Mouse (Mus musculus) MEL (cell line): Measurements from ENCODE around the gene Tnn. TPM values are rescaled to one million over a fixed set of nuclear protein-coding genes. Genes with fewer than 3 reads are reported as not detected.

Source experiments
- DNase-seq: peaks from one replicate; pipeline ENCODE4 v3.0.0; 2011; ENCODE audit warnings: low read depth, low spot score
- H3K27ac ChIP-seq: 2 replicates; pipeline ENCODE4 v1.5.1; 2012; ENCODE audit warnings: low read depth, mild to moderate bottlenecking, control low read depth, low read length, moderate library complexity; ENCODE audit not compliant: control insufficient read depth
- H3K27me3 ChIP-seq, 2 experiments: fragments of 150-350 bp in 1 of 2; sonication (generic) in 1 of 2; 2 replicates each; pipeline ENCODE4 v1.6.1; 2012; ENCODE audit warnings: low read length in 2 of 2, mild to moderate bottlenecking in 2 of 2, improper control_type of control experiment in 1 of 2, moderate library complexity in 1 of 2; ENCODE audit not compliant: insufficient read depth in 2 of 2, control insufficient read depth in 1 of 2
- H3K36me3 ChIP-seq, 2 experiments: 2 replicates each; pipeline ENCODE4 v1.6.1; 2012 to 2014; ENCODE audit warnings: low read length in 2 of 2, improper control_type of control experiment in 1 of 2, inconsistent platforms in 1 of 2, mild to moderate bottlenecking in 1 of 2; ENCODE audit not compliant: insufficient read depth in 2 of 2, control insufficient read depth in 1 of 2
- H3K4me1 ChIP-seq, 2 experiments: fragments of 150-350 bp in 1 of 2; sonication (generic) in 1 of 2; 2 replicates each; pipeline ENCODE4 v1.6.1; 2012; ENCODE audit warnings: low read length in 2 of 2, improper control_type of control experiment in 1 of 2, mild to moderate bottlenecking in 1 of 2; ENCODE audit not compliant: insufficient read depth in 2 of 2, control insufficient read depth in 1 of 2
- H3K4me3 ChIP-seq, 2 experiments: fragments of 150-350 bp in 1 of 2; sonication (generic) in 1 of 2; 2 replicates each; pipeline ENCODE4 v1.5.1; 2012; ENCODE audit warnings: low read depth in 2 of 2, low read length in 2 of 2, mild to moderate bottlenecking in 2 of 2, moderate library complexity in 2 of 2, control low read depth in 1 of 2, improper control_type of control experiment in 1 of 2; ENCODE audit not compliant: control insufficient read depth in 1 of 2, insufficient read depth in 1 of 2
- H3K79me2 ChIP-seq: 2 replicates; pipeline ENCODE4 v1.6.1; 2012; ENCODE audit warnings: mild to moderate bottlenecking, low read length, moderate library complexity; ENCODE audit not compliant: control insufficient read depth, poor library complexity, insufficient read depth
- H3K9ac ChIP-seq: 2 replicates; pipeline ENCODE4 v1.6.1; 2012; ENCODE audit warnings: low read depth, mild to moderate bottlenecking, control low read depth, low read length, moderate library complexity; ENCODE audit not compliant: control insufficient read depth, poor library complexity, severe bottlenecking
- H3K9me3 ChIP-seq: fragments of 150-350 bp; sonication (generic); replicated peaks from 2 replicates; pipeline ENCODE4 v1.6.1; 2012; ENCODE audit warnings: mild to moderate bottlenecking, low read length, improper control_type of control experiment, moderate library complexity; ENCODE audit not compliant: insufficient read depth
- BHLHE40 ChIP-seq: IDR thresholded peaks from 2 replicates; pipeline ENCODE4 v1.6.1; 2012; ENCODE audit warnings: low read depth, mild to moderate bottlenecking, inconsistent platforms, low read length, improper control_type of control experiment, borderline replicate concordance
- CHD2 ChIP-seq: IDR thresholded peaks from 2 replicates; pipeline ENCODE4 v1.6.1; 2011; ENCODE audit warnings: low read length, improper control_type of control experiment
- CTCF ChIP-seq, 3 experiments: IDR thresholded peaks in 2 of 3; conservative IDR thresholded peaks in 1 of 3; 2 replicates each; pipeline ENCODE4 v1.5.1; 2011 to 2012; ENCODE audit warnings: low read length in 3 of 3, low read depth in 2 of 3, mild to moderate bottlenecking in 2 of 3, improper control_type of control experiment in 1 of 3, inconsistent platforms in 1 of 3, mixed read lengths in 1 of 3, moderate library complexity in 1 of 3; ENCODE audit not compliant: control insufficient read depth in 1 of 3, insufficient read depth in 1 of 3, poor library complexity in 1 of 3, severe bottlenecking in 1 of 3
- ELF1 ChIP-seq: IDR thresholded peaks from 2 replicates; pipeline ENCODE4 v1.6.1; 2014; ENCODE audit warnings: low read depth, mild to moderate bottlenecking, inconsistent platforms, low read length, improper control_type of control experiment, moderate library complexity
- GABPA ChIP-seq: IDR thresholded peaks from 2 replicates; pipeline ENCODE4 v1.6.1; 2012; ENCODE audit warnings: low read depth, mild to moderate bottlenecking, inconsistent platforms, low read length, improper control_type of control experiment, moderate library complexity
- GATA1 ChIP-seq: IDR thresholded peaks from 2 replicates; pipeline ENCODE4 v1.6.1; 2011; ENCODE audit warnings: low read depth, low read length, improper control_type of control experiment
- JUND ChIP-seq: IDR thresholded peaks from 2 replicates; pipeline ENCODE4 v1.6.1; 2011; ENCODE audit warnings: low read depth, mild to moderate bottlenecking, improper control_type of control experiment, low read length
- KAT2A ChIP-seq: conservative IDR thresholded peaks from 2 replicates; pipeline ENCODE4 v1.6.1; 2012; ENCODE audit warnings: low read depth, low read length, improper control_type of control experiment, inconsistent platforms
- MXI1 ChIP-seq: IDR thresholded peaks from 2 replicates; pipeline ENCODE4 v1.6.1; 2011; ENCODE audit warnings: mild to moderate bottlenecking, low read depth, low read length, improper control_type of control experiment
- MYC ChIP-seq: IDR thresholded peaks from 2 replicates; pipeline ENCODE4 v1.6.1; 2011; ENCODE audit warnings: low read depth, mild to moderate bottlenecking, low read length, improper control_type of control experiment, moderate library complexity
- NELFE ChIP-seq: IDR thresholded peaks from 2 replicates; pipeline ENCODE4 v1.6.1; 2011; ENCODE audit warnings: low read depth, low read length, improper control_type of control experiment
- POLR2A ChIP-seq, 2 experiments: IDR thresholded peaks; 2 replicates each; pipeline ENCODE4 v1.6.1; 2011 to 2012; ENCODE audit warnings: low read length in 2 of 2, mild to moderate bottlenecking in 2 of 2, control low read depth in 1 of 2, improper control_type of control experiment in 1 of 2, low read depth in 1 of 2, moderate library complexity in 1 of 2; ENCODE audit not compliant: control insufficient read depth in 1 of 2, insufficient read depth in 1 of 2, poor library complexity in 1 of 2
- POLR2AphosphoS2 ChIP-seq: IDR thresholded peaks from 2 replicates; pipeline ENCODE4 v1.6.1; 2011; ENCODE audit warnings: low read length, improper control_type of control experiment
- POLR2AphosphoS5 ChIP-seq: IDR thresholded peaks from 2 replicates; pipeline ENCODE4 v1.6.1; 2012; ENCODE audit warnings: low read depth, borderline replicate concordance, mild to moderate bottlenecking, inconsistent platforms, low read length, moderate library complexity, mixed read lengths
- RAD21 ChIP-seq: IDR thresholded peaks from 2 replicates; pipeline ENCODE4 v1.6.1; 2011; ENCODE audit warnings: mild to moderate bottlenecking, low read depth, low read length, improper control_type of control experiment
- SIN3A ChIP-seq: IDR thresholded peaks from 2 replicates; pipeline ENCODE4 v1.6.1; 2012; ENCODE audit warnings: low read length, improper control_type of control experiment, inconsistent platforms
- TBP ChIP-seq: IDR thresholded peaks from 2 replicates; pipeline ENCODE4 v1.8.0; 2011; ENCODE audit warnings: low read depth, low read length, improper control_type of control experiment
- UBTF ChIP-seq: IDR thresholded peaks from 2 replicates; pipeline ENCODE4 v1.6.1; 2012; ENCODE audit warnings: low read depth, mild to moderate bottlenecking, inconsistent platforms, low read length, improper control_type of control experiment, moderate library complexity, borderline replicate concordance; ENCODE audit not compliant: insufficient read depth
- USF1 ChIP-seq: IDR thresholded peaks from 2 replicates; pipeline ENCODE4 v1.6.1; 2014; ENCODE audit warnings: low read depth, mild to moderate bottlenecking, inconsistent platforms, low read length, improper control_type of control experiment, moderate library complexity
- USF2 ChIP-seq, 2 experiments: IDR thresholded peaks; 2 replicates each; pipeline ENCODE4 v1.6.1; 2011 to 2012; ENCODE audit warnings: improper control_type of control experiment in 2 of 2, low read length in 2 of 2, borderline replicate concordance in 1 of 2, inconsistent platforms in 1 of 2, low read depth in 1 of 2, mild to moderate bottlenecking in 1 of 2; ENCODE audit not compliant: insufficient read depth in 1 of 2
- ZC3H11A ChIP-seq: IDR thresholded peaks from 2 replicates; pipeline ENCODE4 v1.6.1; 2012; ENCODE audit warnings: low read depth, mild to moderate bottlenecking, inconsistent platforms, low read length, improper control_type of control experiment
- ZMIZ1 ChIP-seq: IDR thresholded peaks from 2 replicates; pipeline ENCODE4 v1.6.1; 2012; ENCODE audit warnings: low read depth, mild to moderate bottlenecking, inconsistent platforms, low read length, improper control_type of control experiment, moderate library complexity
- ZNF384 ChIP-seq: IDR thresholded peaks from 2 replicates; pipeline ENCODE4 v1.6.1; 2012; ENCODE audit warnings: low read depth, mild to moderate bottlenecking, inconsistent platforms, low read length, improper control_type of control experiment
- polyA plus RNA-seq, 2 experiments: library from polyadenylated mRNA; stranded (reverse) in 1 of 2; unstranded in 1 of 2; fragments of >175 nt in 1 of 2; fragments of >200 nt in 1 of 2; gene quantifications; 2 replicates each; pipeline versions ENCODE4 v1.2.1 to v1.2.4; 2012; ENCODE audit warnings: low replicate concordance in 2 of 2, low read depth in 1 of 2; ENCODE audit not compliant: insufficient read length in 2 of 2, insufficient read depth in 1 of 2, missing spikeins in 1 of 2
- total RNA-seq: library from RNA; depleted of rRNA; stranded (reverse); fragments of 300-350 nt; gene quantifications from 2 replicates; pipeline ENCODE4 v1.2.3, GENCODE M21; 2012; rRNA removed

Gene Tnn
- total RNA-seq, result not detected in 2 replicates
- not detected for polyA plus RNA-seq

- Histone ChIP-seq H3K9me3 (no peaks in the 10 kb centered on the region), H3K9ac (no peak within 1 kb of the TSS), H3K4me1 (no peaks in the 10 kb centered on the region), H3K27ac (no peak within 1 kb of the TSS), H3K4me3 (no peak within 1 kb of the TSS), H3K36me3 (no peaks in the 10 kb centered on the region), H3K79me2 (no peaks in the 10 kb centered on the region), H3K27me3 (no peaks in the 10 kb centered on the region; a peak in 2 of 4 replicates)
- TF ChIP-seq BHLHE40, result no peak
- no peak for TF ChIP-seq ELF1
- no peak for TF ChIP-seq ZC3H11A
- TF ChIP-seq POLR2A (IDR thresholded peaks at IDR 0.05; ENCODE audit: control insufficient read depth in 1 of 2, insufficient read depth in 1 of 2, low read depth in 1 of 2, low read length in 2 of 2, poor library complexity in 1 of 2), result no peak
- no peak for TF ChIP-seq ZNF384
- no peak for DNase-seq
Observed at GRCm38 (mm10) chr1:160153480-160153879, at the start of gene Tnn. Gene Tnn (minus strand): TSS chr1:160153580.

- Histone ChIP-seq H3K9me3 (no peaks in the 10 kb centered on the region), H3K9ac (peak overlapping the region; percentile 90), H3K4me1 (peaks cover 3 to 5% of the 10 kb centered on the region in 2 experiments; a peak in 1 of 4 replicates), H3K27me3 (no peaks in the 10 kb centered on the region), H3K4me3 (peak overlapping the region; percentile 68 to 95), H3K79me2 (peaks cover 20% of the 10 kb centered on the region), H3K36me3 (peaks cover 12 to 16% of the 10 kb centered on the region in 2 experiments), H3K27ac (peak overlapping the region; percentile 85)
- no peak for DNase-seq
- TF ChIP-seq UBTF, result no peak
- no peak for TF ChIP-seq CTCF (IDR thresholded peaks at IDR 0.05 in 2 of 3, conservative IDR thresholded peaks at IDR 0.05 in 1 of 3; ENCODE audit: control insufficient read depth in 1 of 3, insufficient read depth in 1 of 3, low read depth in 2 of 3, low read length in 3 of 3, poor library complexity in 1 of 3, severe bottlenecking in 1 of 3)
- TF ChIP-seq MXI1, result peak; percentile 60; the same call in 1 of the 2 replicates
- no peak for TF ChIP-seq RAD21
- 0 out of 2 replicates have a peak, but pooled peaks have one; percentile 32 for TF ChIP-seq ZMIZ1
Observed at GRCm38 (mm10) chr1:160195337-160195663, 41.9 kb upstream of the Tnn start.

- peaks cover 10 to 16% of the 10 kb centered on the region in 2 experiments for H3K36me3 ChIP-seq
- DNase-seq, result peak; percentile 99
- peaks cover 3 to 5% of the 10 kb centered on the region in 2 experiments; a peak in 1 of 4 replicates for H3K4me1 ChIP-seq
- H3K9ac ChIP-seq, result peak within 1 kb of the TSS; percentile 90
- H3K9me3 ChIP-seq, result no peaks in the 10 kb centered on the region
- H3K27ac ChIP-seq, result peak within 1 kb of the TSS; percentile 85
- H3K4me3 ChIP-seq, result peak within 1 kb of the TSS; percentile 68 to 95
- H3K27me3 ChIP-seq, result no peaks in the 10 kb centered on the region
- peaks cover 20% of the 10 kb centered on the region for H3K79me2 ChIP-seq
- TF ChIP-seq NELFE, result peak; percentile 85
- peak; percentile 98 for TF ChIP-seq CHD2
- TF ChIP-seq JUND, result no peak
- TF ChIP-seq MYC, result peak; percentile 85; the same call in 1 of the 2 replicates
- no peak for TF ChIP-seq USF1
- peak; percentile 72 for TF ChIP-seq RAD21
- TF ChIP-seq GATA1, result peak; percentile 87
- peak; percentile 79; the same call in 1 of the 2 replicates for TF ChIP-seq POLR2AphosphoS2
- peak; percentile 88 for TF ChIP-seq SIN3A
- peak; percentile 83 for TF ChIP-seq ELF1
- no peak; the same call in 1 of the 2 replicates for TF ChIP-seq KAT2A
- TF ChIP-seq TBP, result peak; percentile 75
- TF ChIP-seq USF2 (IDR thresholded peaks at IDR 0.05; ENCODE audit: borderline replicate concordance in 1 of 2, insufficient read depth in 1 of 2, low read depth in 1 of 2, low read length in 2 of 2), result no peak
- TF ChIP-seq ZC3H11A, result peak; percentile 57
- TF ChIP-seq POLR2A (IDR thresholded peaks at IDR 0.05; ENCODE audit: control insufficient read depth in 1 of 2, insufficient read depth in 1 of 2, low read depth in 1 of 2, low read length in 2 of 2, poor library complexity in 1 of 2), result peak; percentile 67 to 84; a peak in 3 of 4 replicates
- TF ChIP-seq GABPA, result no peak
- no peak for TF ChIP-seq POLR2AphosphoS5
- no peak for TF ChIP-seq ZNF384
- TF ChIP-seq ZMIZ1, result no peak
Observed at GRCm38 (mm10) chr1:160194529-160195336, 41.4 kb upstream of the Tnn start, which contains the start of gene Mrps14. Gene Mrps14 (plus strand): TSS chr1:160195215.
